Mouse (Mus musculus) spleen, adult 2 months (tissue): ENCODE results near the gene Nfe2. TPM values are rescaled to one million over a fixed set of nuclear protein-coding genes. Genes with fewer than 3 reads are reported as not detected.

Experiments used
- DNase-seq, 2 experiments: peaks; one replicate each; pipeline versions ENCODE4 v3.0.0 to v3.0.0-alpha.2; 2012 to 2021; ENCODE audit warnings: low spot score in 2 of 2, low read depth in 1 of 2
- H3K27ac ChIP-seq: fragments of 200-500 bp; 2 replicates; pipeline ENCODE4 v1.5.1; 2012; ENCODE audit warnings: low read length, inconsistent platforms; ENCODE audit not compliant: insufficient read depth
- H3K27me3 ChIP-seq: fragments of 200-500 bp; 2 replicates; pipeline ENCODE4 v1.6.1; 2012; ENCODE audit warnings: mild to moderate bottlenecking, moderate library complexity, low read length, inconsistent platforms; ENCODE audit not compliant: control insufficient read depth, insufficient read depth
- H3K36me3 ChIP-seq: fragments of 200-500 bp; 2 replicates; pipeline ENCODE4 v1.6.1; 2012; ENCODE audit warnings: mild to moderate bottlenecking, low read length, inconsistent platforms; ENCODE audit not compliant: control insufficient read depth, insufficient read depth
- H3K4me1 ChIP-seq: fragments of 200-500 bp; 2 replicates; pipeline ENCODE4 v1.6.1; 2011; ENCODE audit warnings: inconsistent platforms; ENCODE audit not compliant: control insufficient read depth, insufficient read depth, insufficient read length
- H3K4me3 ChIP-seq: fragments of 200-500 bp; 2 replicates; pipeline ENCODE4 v1.5.1; 2011; ENCODE audit warnings: mild to moderate bottlenecking, inconsistent platforms; ENCODE audit not compliant: insufficient read depth, insufficient read length; ENCODE audit errors: extremely low read depth
- CTCF ChIP-seq: fragments of 200-500 bp; IDR thresholded peaks from 2 replicates; pipeline ENCODE4 v1.5.1; 2011; ENCODE audit warnings: mild to moderate bottlenecking, inconsistent platforms; ENCODE audit not compliant: insufficient read depth, insufficient read length, insufficient replicate concordance; ENCODE audit errors: extremely low read depth
- POLR2A ChIP-seq: fragments of 200-500 bp; IDR thresholded peaks from 2 replicates; pipeline ENCODE4 v1.6.1; 2011; ENCODE audit warnings: low read depth, low read length, inconsistent platforms
- WGBS: fragments of 180-500 bp; shearing (Covaris S2); methylation state at CpG from one replicate; pipeline ENCODE4 v1.1.7; 2018; 5-methylcytosine and 5-hydroxymethylcytosine counted together
- polyA plus RNA-seq: library from polyadenylated mRNA; depleted of rRNA; stranded (reverse); fragments of >200 nt; gene quantifications from 2 replicates; pipeline ENCODE4 v1.2.3, GENCODE M21; 2012; rRNA removed

Nfe2 gene
- polyA plus RNA-seq, 1 experiment = 80.1 TPM

DNA sequence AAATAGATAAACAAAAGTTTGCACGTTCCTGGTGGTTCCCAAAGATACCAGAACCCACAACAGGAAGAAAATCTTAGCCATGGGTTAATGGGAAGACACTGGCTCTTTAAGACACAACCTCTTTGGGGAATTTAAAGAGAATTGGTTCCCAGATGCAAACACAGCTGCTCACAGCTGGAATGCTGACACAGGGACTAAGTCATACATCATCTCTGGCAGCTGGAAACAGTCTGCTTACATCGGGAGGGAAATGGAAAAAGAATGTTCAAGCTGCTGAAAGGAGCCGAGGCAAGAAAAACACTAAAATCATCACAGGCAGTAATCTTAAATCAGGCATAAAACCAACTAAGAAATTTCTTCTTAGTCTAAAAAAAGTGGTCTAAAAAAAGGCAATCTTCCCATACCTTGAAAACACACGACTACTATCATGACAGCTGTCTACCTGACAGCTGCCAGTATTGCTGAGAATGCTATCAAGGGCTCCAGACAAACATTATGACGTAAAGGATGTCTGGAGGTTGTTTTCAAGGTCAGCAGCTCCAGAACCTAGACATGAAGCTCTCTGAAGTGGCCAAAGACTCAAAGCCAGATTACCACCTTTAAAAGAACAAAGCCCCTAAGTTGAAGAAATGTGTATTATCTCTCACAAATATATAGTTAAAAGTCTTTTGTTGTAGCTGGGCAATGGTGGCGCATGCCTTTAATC, 56.0 kb downstream of the Nfe2 start:
- H3K4me3 ChIP-seq = no peak overlapping the region
- 84% methylated on average over 6 of the region's 6 CpGs for WGBS
- no peaks in the 10 kb centered on the region for H3K4me1 ChIP-seq
- H3K27ac ChIP-seq = no peak overlapping the region
- peaks cover 21% of the 10 kb centered on the region for H3K36me3 ChIP-seq
- H3K27me3 ChIP-seq = no peaks in the 10 kb centered on the region
- TF ChIP-seq CTCF (no peak), POLR2A (no peak)
- DNase-seq = no peak

Other genes starting within 250 kb of the Nfe2 start
- gene Hoxc4, start 239.5 kb downstream of the Nfe2 start, polyA plus RNA-seq = 0.13 and 0.25 TPM in 2 replicates
- 10.6 and 12.5 TPM in 2 replicates for gene Smug1, start 91.3 kb downstream of the Nfe2 start, polyA plus RNA-seq
- 6.4 and 6.8 TPM in 2 replicates for gene Cbx5, start 18.6 kb downstream of the Nfe2 start, polyA plus RNA-seq
- gene Hnrnpa1, start 18.0 kb downstream of the Nfe2 start, polyA plus RNA-seq = 62.6 and 65.2 TPM in 2 replicates
- gene Copz1, start 14.3 kb upstream of the Nfe2 start, polyA plus RNA-seq = 43.2 and 46.8 TPM in 2 replicates
- gene Gpr84, start 52.2 kb upstream of the Nfe2 start, polyA plus RNA-seq = 0.33 and 0.49 TPM in 2 replicates
- gene Zfp385a, start 81.7 kb upstream of the Nfe2 start, polyA plus RNA-seq = 28.1 and 31.0 TPM in 2 replicates
- 7.1 and 8.0 TPM in 2 replicates for gene Itga5, start 108.4 kb upstream of the Nfe2 start, polyA plus RNA-seq
- not detected in 2 replicates for gene Gtsf1, start 172.1 kb upstream of the Nfe2 start, polyA plus RNA-seq
- gene Gtsf2, start 190.1 kb upstream of the Nfe2 start, polyA plus RNA-seq = not detected in 2 replicates
- 64.8 and 74.2 TPM in 2 replicates for gene Nckap1l, start 195.4 kb upstream of the Nfe2 start, polyA plus RNA-seq
- 25.7 and 26.0 TPM in 2 replicates for gene Pde1b, start 244.6 kb upstream of the Nfe2 start, polyA plus RNA-seq